Mouse (Mus musculus) CD4-positive naive resting alpha-beta T cell, adult 76 days (primary cell): ENCODE data around the gene Tgfb1. TPM values are rescaled to one million over a fixed set of nuclear protein-coding genes. Genes with fewer than 3 reads are reported as not detected.

ENCODE experiments used
- total RNA-seq: library from RNA; stranded (reverse); gene quantifications from one replicate; pipeline ENCODE4 v1.2.4, GENCODE M21; 2023

The Tgfb1 gene
- 175 TPM for total RNA-seq

DNA sequence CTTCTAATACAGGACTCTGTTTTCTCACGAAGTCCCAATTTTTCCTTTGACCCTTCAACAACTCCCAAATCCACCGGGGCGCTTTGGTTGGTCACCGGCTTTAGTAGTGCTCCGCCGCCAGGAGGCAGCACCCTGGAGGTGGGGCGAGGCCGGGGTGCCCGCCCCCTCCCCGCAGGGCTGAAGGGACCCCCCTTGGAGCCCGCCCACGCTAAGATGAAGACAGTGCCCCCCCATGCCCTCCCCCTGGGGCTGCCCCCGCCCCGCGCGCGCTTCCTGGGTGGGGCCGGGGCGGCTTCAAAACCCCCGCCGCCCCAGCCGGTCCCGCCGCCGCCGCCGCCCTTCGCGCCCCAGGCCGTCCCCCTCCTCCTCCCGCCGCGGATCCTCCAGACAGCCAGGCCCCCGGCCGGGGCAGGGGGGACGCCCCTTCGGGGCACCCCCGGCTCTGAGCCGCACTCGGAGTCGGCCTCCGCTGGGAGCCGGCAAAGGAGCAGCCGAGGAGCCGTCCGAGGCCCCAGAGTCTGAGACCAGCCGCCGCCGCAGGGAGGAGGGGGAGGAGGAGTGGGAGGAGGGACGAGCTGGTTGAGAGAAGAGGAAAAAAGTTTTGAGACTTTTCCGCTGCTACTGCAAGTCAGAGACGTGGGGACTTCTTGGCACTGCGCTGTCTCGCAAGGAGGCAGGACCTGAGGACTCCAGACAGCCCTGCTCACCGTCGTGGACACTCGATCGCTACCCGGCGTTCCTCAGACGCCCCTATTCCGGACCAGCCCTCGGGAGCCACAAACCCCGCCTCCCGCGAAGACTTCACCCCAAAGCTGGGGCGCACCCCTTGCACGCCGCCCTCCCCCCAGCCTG lies at the start of gene Tgfb1:
TSS of gene Tgfb1 (plus strand) at position 323 of the 852 bp plus-strand sequence.

DNA sequence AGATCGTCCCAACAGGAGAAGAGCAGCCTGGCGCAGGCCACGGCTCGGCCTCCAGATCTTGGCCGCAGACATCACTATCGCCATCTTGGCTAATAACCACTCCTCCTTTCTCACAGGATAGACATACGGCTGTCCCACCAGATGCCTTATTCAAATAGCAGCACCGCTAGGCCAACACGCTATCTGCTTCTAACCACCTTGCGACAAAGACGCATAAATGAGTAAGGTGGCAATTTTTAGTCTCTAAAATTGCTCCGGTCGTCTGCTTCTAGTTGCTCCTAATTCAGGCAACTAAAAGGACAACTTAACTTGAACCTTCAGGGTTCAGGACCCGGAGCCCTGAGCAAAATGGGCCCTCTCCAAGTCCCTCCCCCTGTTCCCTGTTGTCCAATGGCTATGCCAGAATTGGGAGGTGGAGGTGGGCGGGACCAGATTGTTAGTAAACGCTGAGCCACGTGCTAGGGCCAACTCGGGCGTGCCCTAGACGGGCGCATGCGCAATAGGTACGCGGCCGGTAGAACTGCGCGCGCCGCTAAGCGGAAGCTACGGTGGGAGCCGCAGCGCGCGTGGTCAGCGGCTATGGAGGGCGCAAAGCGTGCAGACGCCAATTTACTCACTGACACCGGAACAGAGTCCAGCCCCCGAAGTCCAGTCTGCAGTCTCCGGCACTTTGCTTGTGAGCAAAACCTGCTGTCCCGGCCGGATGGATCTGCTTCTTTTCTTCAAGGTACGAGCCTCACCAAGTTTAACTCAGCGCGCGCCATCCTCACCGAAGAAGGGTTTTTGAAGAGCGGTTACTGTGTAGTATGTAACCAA lies 27.9 kb upstream of the Tgfb1 start, which contains the start of the genes Bckdha and Exosc5:
TSS of gene Bckdha (minus strand) at position 325 of the 816 bp plus-strand sequence.
TSS of gene Exosc5 (plus strand) at position 508 of the 816 bp plus-strand sequence.

DNA sequence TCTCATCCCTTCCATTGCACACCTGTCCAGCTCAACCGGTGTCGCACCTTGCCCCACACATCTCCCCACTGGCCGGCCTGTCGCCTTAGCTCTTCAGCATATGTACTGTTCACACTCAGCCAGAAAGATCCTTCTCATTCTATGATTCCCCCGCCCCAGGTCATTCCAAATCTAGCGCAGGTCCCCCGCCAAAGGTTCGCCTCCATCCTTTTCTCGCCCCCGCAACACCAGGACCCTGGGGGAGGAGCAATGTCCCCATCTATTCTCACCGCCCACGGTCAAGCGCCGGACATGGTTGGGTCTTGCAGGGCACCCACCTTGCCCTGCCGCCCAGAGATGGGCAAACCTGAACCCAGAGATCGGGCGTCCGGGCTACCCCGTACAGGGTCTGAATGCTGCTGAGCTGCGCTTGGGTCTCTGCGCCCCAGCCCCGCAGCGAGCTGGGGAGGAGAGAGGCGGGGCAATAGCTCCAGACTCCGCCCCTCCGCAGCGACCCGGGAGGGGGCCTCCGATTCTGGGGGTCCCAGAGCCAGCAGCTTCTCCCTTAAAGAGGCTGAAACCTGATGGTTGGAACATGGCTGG lies 12.0 kb upstream of the Tgfb1 start, which contains the start of gene Tmem91:
TSS of gene Tmem91 (minus strand) at position 448 of the 582 bp plus-strand sequence.

DNA sequence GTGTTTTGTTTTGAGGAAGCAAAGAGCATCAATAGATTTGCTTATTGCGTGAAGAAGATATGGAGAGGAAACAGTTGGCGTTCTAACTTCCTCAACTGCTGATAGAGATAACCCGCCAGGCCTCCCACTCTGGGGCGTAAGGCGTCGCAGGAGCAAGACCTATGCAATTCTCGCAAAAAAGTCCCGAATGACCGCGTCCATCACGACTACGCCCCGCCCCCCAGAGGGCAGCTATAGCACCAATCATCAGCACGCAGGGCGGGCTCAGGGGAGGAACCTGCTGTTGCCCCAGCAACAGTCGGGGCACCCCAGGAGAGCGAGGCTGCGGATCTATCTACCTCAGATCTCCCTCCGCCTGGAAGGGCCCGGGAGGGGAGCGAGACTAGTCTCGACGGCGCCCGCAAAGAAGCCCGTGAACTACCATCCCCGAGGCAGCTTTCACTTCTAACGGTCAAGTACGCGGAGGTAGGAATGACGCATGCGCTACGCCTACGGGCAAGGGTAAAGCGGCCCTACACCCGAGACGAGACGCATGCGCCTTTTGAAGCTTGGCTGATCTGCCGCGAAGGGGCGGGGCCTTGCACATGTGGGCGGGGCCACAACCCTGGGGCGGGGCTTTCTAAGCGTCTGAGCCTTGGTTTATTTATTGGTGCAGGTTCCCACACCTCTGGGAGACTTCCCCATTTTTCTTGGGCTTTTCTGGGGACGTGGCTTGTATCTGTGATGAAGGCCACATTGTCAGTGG lies 6.1 kb upstream of the Tgfb1 start, which contains the start of gene B9d2:
TSS of gene B9d2 (plus strand) at position 267 of the 745 bp plus-strand sequence.

DNA sequence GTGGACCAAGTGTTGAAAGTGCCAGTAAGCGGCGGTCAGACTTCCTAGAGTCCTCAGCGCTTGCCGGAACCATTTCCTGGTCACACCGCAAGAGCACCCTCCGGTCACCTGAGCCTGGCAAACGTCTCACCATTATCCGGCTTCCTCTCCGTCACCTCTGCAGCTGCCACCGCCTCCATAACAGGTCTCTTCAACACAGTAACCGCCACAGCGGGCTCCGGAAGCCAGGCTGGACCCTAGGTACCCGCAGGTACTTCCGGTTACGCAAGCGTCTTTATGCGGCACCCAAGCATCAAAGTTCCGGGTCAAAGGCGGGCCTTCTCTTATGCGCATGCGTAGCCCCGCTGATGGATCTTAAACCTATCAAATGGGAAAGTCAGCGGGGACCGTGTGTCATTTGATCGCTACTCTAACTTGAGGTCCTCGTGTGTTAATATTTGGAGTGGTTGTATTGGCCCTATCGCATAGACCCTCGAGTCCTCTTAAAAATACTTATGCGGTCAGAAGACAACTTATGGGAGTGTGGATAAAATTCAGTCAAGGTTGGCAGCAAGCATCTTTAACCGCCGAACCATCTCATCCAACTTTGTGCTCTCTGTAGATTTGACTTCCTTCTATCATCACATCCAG lies 32.1 kb downstream of the Tgfb1 start, which contains the start of gene Ccdc97:
TSS of gene Ccdc97 (minus strand) at position 301 of the 630 bp plus-strand sequence.

Other genes starting within 250 kb of the Tgfb1 start
- gene Ceacam1, start 209.4 kb upstream of the Tgfb1 start, total RNA-seq = 4.2 TPM
- 0.29 TPM for gene Ceacam2, start 147.1 kb upstream of the Tgfb1 start, total RNA-seq
- not detected for gene Erich4, start 71.1 kb upstream of the Tgfb1 start, total RNA-seq
- 77.8 TPM for gene Dmac2, start 67.6 kb upstream of the Tgfb1 start, total RNA-seq
- 1.6 TPM for gene B3gnt8, start 60.3 kb upstream of the Tgfb1 start, total RNA-seq
- 23.9 TPM for gene Bckdha, start 28.0 kb upstream of the Tgfb1 start, total RNA-seq
- 52.9 TPM for gene Exosc5, start 27.8 kb upstream of the Tgfb1 start, total RNA-seq
- gene Tmem91, start 11.8 kb upstream of the Tgfb1 start, total RNA-seq = not detected
- 27.3 TPM for gene B9d2, start 6.2 kb upstream of the Tgfb1 start, total RNA-seq
- 99.0 TPM for gene Ccdc97, start 32.1 kb downstream of the Tgfb1 start, total RNA-seq
- 210 TPM for gene Hnrnpul1, start 67.8 kb downstream of the Tgfb1 start, total RNA-seq
- gene Axl, start 101.7 kb downstream of the Tgfb1 start, total RNA-seq = 7.5 TPM
- 10.3 TPM for gene Cyp2s1, start 129.9 kb downstream of the Tgfb1 start, total RNA-seq
- not detected for gene Cyp2b10, start 210.6 kb downstream of the Tgfb1 start, total RNA-seq